In genomic region chr6:128200116-128200846, GRCm38 (mm10) we compare ENCODE assay signal across 8 mouse cellular contexts. TPM values are rescaled to one million over a fixed set of nuclear protein-coding genes. Genes with fewer than 3 reads are reported as not detected.
DNase-seq lines count a peak whose midpoint lies in the region; ATAC-seq lines count a peak whose summit lies in the region.

No protein-coding gene starts in this region.

- WGBS in hindbrain, embryonic 12.5 days: under 1% methylated on average over 52 of the region's 54 CpGs

- no peak overlapping the region for H3K27ac ChIP-seq in hindbrain, embryonic 12.5 days

- H3K4me1 ChIP-seq in hindbrain, embryonic 12.5 days: peaks cover 6% of the 10 kb centered on the region; the same call in 1 of the 2 replicates

- no peaks in the 10 kb centered on the region for H3K27me3 ChIP-seq in hindbrain, embryonic 12.5 days

- ATAC-seq in hindbrain, embryonic 12.5 days (ENCODE audit: low FRiP score): peak; percentile 98

- peak overlapping the region; percentile 60 for H3K9ac ChIP-seq in hindbrain, embryonic 12.5 days

- H3K4me2 ChIP-seq in hindbrain, embryonic 12.5 days (replicated peaks): peak overlapping the region; percentile 67

- H3K4me3 ChIP-seq in hindbrain, embryonic 12.5 days: peak overlapping the region; percentile 45

- H3K9me3 ChIP-seq in hindbrain, embryonic 12.5 days (replicated peaks): no peaks in the 10 kb centered on the region

- DNase-seq in NIH3T3 (ENCODE audit: low read depth): peak; percentile 100
- DNase-seq in cerebellum, postnatal 10 days: peak; percentile 99 to 100
- DNase-seq in frontal cortex, postnatal 10 days (ENCODE audit: low spot score in 2 of 2): peak; percentile 97 to 99
- DNase-seq in layer of hippocampus, postnatal 14 days (ENCODE audit: low spot score in 2 of 2): peak; percentile 96 to 98
- DNase-seq in lung, postnatal 14 days: peak; percentile 99
- DNase-seq in retina, adult 2 months (ENCODE audit: low read depth, low spot score): peak; percentile 91
- DNase-seq in thymus, postnatal 36 days: peak; percentile 96 to 97

- no peaks in the 10 kb centered on the region for H3K36me3 ChIP-seq in hindbrain, embryonic 12.5 days

RNA-seq across cellular contexts. Expression of gene Tspan9, which starts 56.9 kb away (rescaled TPM):
- 63.4 and 71.6 TPM in 2 replicates for polyA plus RNA-seq in hindbrain, embryonic 12.5 days (2016; fragmentation: Nextera tagmentation; extraction: Ambion mirVana)
- total RNA-seq in layer of hippocampus, postnatal 14 days (2021): 10 to 100 TPM; 62.9 to 72.9 TPM
